Mouse (Mus musculus) MEL (cell line): Measurements from ENCODE around the gene Gga3.

Source experiments
- CTCF ChIP-seq, 3 experiments: IDR thresholded peaks in 2 of 3; conservative IDR thresholded peaks in 1 of 3; 2 replicates each; pipeline ENCODE4 v1.5.1; 2011 to 2012; ENCODE audit warnings: low read length in 3 of 3, low read depth in 2 of 3, mild to moderate bottlenecking in 2 of 3, improper control_type of control experiment in 1 of 3, inconsistent platforms in 1 of 3, mixed read lengths in 1 of 3, moderate library complexity in 1 of 3; ENCODE audit not compliant: control insufficient read depth in 1 of 3, insufficient read depth in 1 of 3, poor library complexity in 1 of 3, severe bottlenecking in 1 of 3
- E2F4 ChIP-seq: IDR thresholded peaks from 2 replicates; pipeline ENCODE4 v1.6.1; 2011; ENCODE audit warnings: low read depth, low read length, improper control_type of control experiment, borderline replicate concordance
- EP300 ChIP-seq, 2 experiments: IDR thresholded peaks; 2 replicates each; pipeline ENCODE4 v1.6.1; 2011; ENCODE audit warnings: improper control_type of control experiment in 2 of 2, low read length in 2 of 2, low read depth in 1 of 2, mild to moderate bottlenecking in 1 of 2
- GATA1 ChIP-seq: IDR thresholded peaks from 2 replicates; pipeline ENCODE4 v1.6.1; 2011; ENCODE audit warnings: low read depth, low read length, improper control_type of control experiment
- KAT2A ChIP-seq: conservative IDR thresholded peaks from 2 replicates; pipeline ENCODE4 v1.6.1; 2012; ENCODE audit warnings: low read depth, low read length, improper control_type of control experiment, inconsistent platforms
- MAX ChIP-seq: IDR thresholded peaks from 2 replicates; pipeline ENCODE4 v1.6.1; 2011; ENCODE audit warnings: low read length, improper control_type of control experiment
- MAZ ChIP-seq: IDR thresholded peaks from 2 replicates; pipeline ENCODE4 v1.6.1; 2012; ENCODE audit warnings: low read depth, mild to moderate bottlenecking, inconsistent platforms, low read length, improper control_type of control experiment
- NRF1 ChIP-seq: IDR thresholded peaks from 2 replicates; pipeline ENCODE4 v1.6.1; 2014; ENCODE audit warnings: low read depth, mild to moderate bottlenecking, inconsistent platforms, low read length, improper control_type of control experiment, moderate library complexity; ENCODE audit not compliant: poor library complexity, insufficient read depth, severe bottlenecking
- POLR2A ChIP-seq, 2 experiments: IDR thresholded peaks; 2 replicates each; pipeline ENCODE4 v1.6.1; 2011 to 2012; ENCODE audit warnings: low read length in 2 of 2, mild to moderate bottlenecking in 2 of 2, control low read depth in 1 of 2, improper control_type of control experiment in 1 of 2, low read depth in 1 of 2, moderate library complexity in 1 of 2; ENCODE audit not compliant: control insufficient read depth in 1 of 2, insufficient read depth in 1 of 2, poor library complexity in 1 of 2
- TAL1 ChIP-seq: IDR thresholded peaks from 2 replicates; pipeline ENCODE4 v1.6.1; 2012; ENCODE audit warnings: mild to moderate bottlenecking, inconsistent platforms, low read length, moderate library complexity, mixed read lengths
- TBP ChIP-seq: IDR thresholded peaks from 2 replicates; pipeline ENCODE4 v1.8.0; 2011; ENCODE audit warnings: low read depth, low read length, improper control_type of control experiment
- UBTF ChIP-seq: IDR thresholded peaks from 2 replicates; pipeline ENCODE4 v1.6.1; 2012; ENCODE audit warnings: low read depth, mild to moderate bottlenecking, inconsistent platforms, low read length, improper control_type of control experiment, moderate library complexity, borderline replicate concordance; ENCODE audit not compliant: insufficient read depth

DNA sequence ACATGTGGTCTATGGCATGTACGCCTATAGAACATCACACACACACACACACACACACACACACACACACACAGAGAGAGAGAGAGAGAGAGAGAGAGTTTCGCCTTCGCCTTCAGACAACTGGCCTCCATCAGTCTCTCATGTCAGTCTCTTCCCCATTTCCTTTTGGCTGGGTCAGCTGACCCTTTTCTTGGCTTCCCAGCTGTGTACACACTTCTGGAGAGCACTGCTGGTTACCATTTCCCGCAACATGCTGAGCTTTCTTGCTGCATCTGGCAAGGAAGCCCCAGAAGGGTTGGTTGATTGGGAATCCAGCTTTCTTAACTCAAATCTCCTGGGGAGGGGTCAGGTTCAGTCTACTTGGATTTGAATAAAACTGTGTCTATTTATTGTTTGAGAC, 30.3 kb upstream of the Gga3 start:
- TF ChIP-seq MAX (no peak), CTCF (IDR thresholded peaks at IDR 0.05 in 2 of 3, conservative IDR thresholded peaks at IDR 0.05 in 1 of 3; ENCODE audit: control insufficient read depth in 1 of 3, insufficient read depth in 1 of 3, low read depth in 2 of 3, low read length in 3 of 3, poor library complexity in 1 of 3, severe bottlenecking in 1 of 3) (no peak), MAZ (no peak), NRF1 (no peak), POLR2A (IDR thresholded peaks at IDR 0.05; ENCODE audit: control insufficient read depth in 1 of 2, insufficient read depth in 1 of 2, low read depth in 1 of 2, low read length in 2 of 2, poor library complexity in 1 of 2) (no peak), TBP (no peak), EP300 (IDR thresholded peaks at IDR 0.05; ENCODE audit: low read depth in 1 of 2, low read length in 2 of 2) (no peak), GATA1 (no peak), TAL1 (no peak), UBTF (no peak), E2F4 (no peak), KAT2A (no peak)
